Mouse (Mus musculus) stomach, postnatal 0 days (tissue): ENCODE data around the gene Sstr4.

Source experiments
- CTCF ChIP-seq: IDR thresholded peaks from 2 replicates; pipeline ENCODE4 v1.5.1; 2016; ENCODE audit warnings: antibody characterized with exemption, low read depth, mild to moderate bottlenecking, moderate library complexity
- EP300 ChIP-seq: optimal IDR thresholded peaks from 2 replicates; pipeline ENCODE3; 2016; ENCODE audit warnings: antibody characterized with exemption

DNA sequence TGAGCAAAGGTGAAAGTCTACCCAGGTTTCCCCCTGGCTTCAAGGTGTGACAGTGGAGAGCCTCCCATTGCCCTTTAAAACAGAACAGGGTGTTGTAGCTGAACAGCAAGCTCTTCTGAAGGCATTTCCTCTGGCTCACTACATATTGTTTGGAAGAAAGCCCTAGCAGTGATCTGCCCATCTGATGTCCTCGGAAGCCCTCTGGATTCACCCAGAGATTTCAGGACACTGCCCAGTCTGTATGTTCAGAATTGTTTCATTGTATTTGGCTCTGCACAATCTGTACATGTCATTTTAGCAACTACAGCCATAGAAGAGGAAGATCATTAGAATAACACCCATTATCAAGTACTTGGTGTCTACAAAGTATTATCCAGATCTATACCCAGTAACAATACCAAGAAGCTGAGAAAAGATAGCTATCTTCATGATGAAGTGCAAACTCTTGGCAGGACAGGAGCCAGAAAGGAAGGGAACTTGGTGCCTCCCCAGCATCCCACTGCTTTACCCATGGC lies 15.2 kb upstream of the Sstr4 start:
- no peak for TF ChIP-seq CTCF
- TF ChIP-seq EP300: no peak
